Mouse (Mus musculus) liver, embryonic 12.5 days (tissue): ENCODE measurements at regions not wholly inside any gene's neighbourhood (a gene's known extent, or its start where the extent isn't known, plus 50 kb on each side); places are given as distances from the start of the nearest gene placed in this dataset.

ENCODE experiments used
- ATAC-seq: fragments of 200-750 bp; cut with Nextera tagmentation; 2 replicates; pipeline ENCODE4 v1.8.0; 2017; ENCODE audit warnings: moderate number of reproducible peaks, mild to moderate bottlenecking, moderate library complexity
- H3K27ac ChIP-seq: fragments of 300-500 bp; sonication (generic); 2 replicates; pipeline ENCODE4 v1.5.1; 2016; ENCODE audit warnings: mild to moderate bottlenecking
- H3K27me3 ChIP-seq: fragments of 300-500 bp; sonication (generic); replicated peaks from 2 replicates; pipeline ENCODE4 v1.6.1; 2016; ENCODE audit warnings: mild to moderate bottlenecking, moderate library complexity
- H3K36me3 ChIP-seq: fragments of 300-500 bp; sonication (generic); 2 replicates; pipeline ENCODE4 v1.6.1; 2016; ENCODE audit warnings: mild to moderate bottlenecking, moderate library complexity
- H3K4me1 ChIP-seq: fragments of 300-500 bp; sonication (generic); 2 replicates; pipeline ENCODE4 v1.6.1; 2016
- H3K4me2 ChIP-seq: fragments of 300-500 bp; sonication (generic); 2 replicates; pipeline ENCODE4 v1.6.1; 2016; ENCODE audit warnings: mild to moderate bottlenecking, moderate library complexity
- H3K4me3 ChIP-seq: fragments of 300-500 bp; sonication (generic); 2 replicates; pipeline ENCODE4 v1.5.1; 2016; ENCODE audit warnings: mild to moderate bottlenecking, moderate library complexity
- H3K9ac ChIP-seq: fragments of 300-500 bp; sonication (generic); 2 replicates; pipeline ENCODE4 v1.6.1; 2016; ENCODE audit warnings: mild to moderate bottlenecking, moderate library complexity
- H3K9me3 ChIP-seq: fragments of 300-500 bp; sonication (generic); replicated peaks from 2 replicates; pipeline ENCODE4 v1.6.1; 2016; ENCODE audit warnings: mild to moderate bottlenecking, moderate library complexity
- WGBS: fragments of 180-500 bp; shearing (Covaris S2); methylation state at CpG from one replicate; pipeline ENCODE4 v1.1.7; 2016; ENCODE audit not compliant: insufficient replicate concordance; 5-methylcytosine and 5-hydroxymethylcytosine counted together

DNA sequence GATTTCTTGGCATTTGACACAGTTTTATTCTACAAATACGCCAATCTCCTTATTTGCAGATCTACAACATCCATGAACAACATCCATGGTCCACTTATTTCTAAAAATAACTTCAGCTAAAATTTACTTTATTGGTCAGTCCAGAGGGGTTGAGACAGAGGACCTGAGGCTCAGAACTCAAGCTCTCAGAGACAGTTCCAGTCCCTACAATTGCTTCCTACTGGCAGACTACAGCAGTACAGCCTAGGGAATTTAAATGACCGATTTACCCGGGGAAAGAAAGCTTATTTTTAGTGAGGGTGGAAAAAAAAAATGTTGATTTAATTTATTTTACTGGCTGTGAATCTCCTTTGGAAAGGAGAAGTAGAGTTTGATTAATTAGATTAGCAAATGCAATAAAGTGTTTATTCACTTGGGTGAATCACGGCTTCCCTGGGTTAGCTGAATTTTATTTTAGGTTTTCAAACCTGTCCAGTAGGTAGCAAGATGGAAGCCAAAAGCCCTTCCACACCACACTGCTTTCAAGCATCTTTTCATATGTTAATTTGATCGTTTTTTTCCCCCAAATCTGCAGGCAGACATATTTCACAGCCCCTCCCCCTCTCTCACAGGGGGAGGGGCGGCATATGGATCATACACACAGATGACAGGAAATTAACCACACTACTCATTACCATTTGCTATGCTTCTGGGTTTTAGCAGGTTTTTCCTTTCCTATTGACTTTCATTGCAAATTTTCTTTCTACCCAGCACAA lies 143.0 kb downstream of the Sox4 start:
- no peak for ATAC-seq
- H3K9ac ChIP-seq: no peak overlapping the region
- H3K27me3 ChIP-seq: no peaks in the 10 kb centered on the region
- WGBS: 57% methylated on average over 6 of the region's 6 CpGs
- no peak overlapping the region for H3K4me2 ChIP-seq
- no peak overlapping the region for H3K27ac ChIP-seq
- H3K36me3 ChIP-seq: no peaks in the 10 kb centered on the region
- no peaks in the 10 kb centered on the region for H3K9me3 ChIP-seq
- peaks cover 7% of the 10 kb centered on the region for H3K4me1 ChIP-seq
- no peak overlapping the region for H3K4me3 ChIP-seq

DNA sequence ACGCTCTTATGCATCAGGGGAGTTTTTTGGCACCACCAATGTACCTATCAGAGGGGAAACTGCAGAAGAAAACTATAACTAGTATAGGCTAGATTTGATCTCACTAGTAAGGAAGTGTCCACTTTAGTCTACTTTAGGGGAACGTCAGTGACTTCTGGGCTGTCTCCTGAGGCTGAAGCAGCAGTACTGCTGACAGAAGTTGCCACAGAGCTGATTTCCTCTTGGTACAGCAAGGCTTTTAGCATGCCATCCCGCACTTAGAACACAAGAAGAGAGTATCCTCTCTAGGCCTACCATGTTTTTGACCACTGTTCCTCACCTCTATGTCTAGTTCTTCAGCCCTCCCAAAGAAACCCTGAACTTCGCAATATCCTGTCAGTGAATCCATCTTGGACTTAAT lies 148.2 kb downstream of the Sox4 start:
- no peak for ATAC-seq
- no peaks in the 10 kb centered on the region for H3K4me1 ChIP-seq
- H3K27me3 ChIP-seq: no peaks in the 10 kb centered on the region
- no peaks in the 10 kb centered on the region for H3K36me3 ChIP-seq
- no peak overlapping the region for H3K4me2 ChIP-seq
- no peaks in the 10 kb centered on the region for H3K9me3 ChIP-seq
- H3K4me3 ChIP-seq: no peak overlapping the region
- no peak overlapping the region for H3K9ac ChIP-seq
- WGBS: 38% methylated on average over 4 of the region's 4 CpGs
- no peak overlapping the region for H3K27ac ChIP-seq

DNA sequence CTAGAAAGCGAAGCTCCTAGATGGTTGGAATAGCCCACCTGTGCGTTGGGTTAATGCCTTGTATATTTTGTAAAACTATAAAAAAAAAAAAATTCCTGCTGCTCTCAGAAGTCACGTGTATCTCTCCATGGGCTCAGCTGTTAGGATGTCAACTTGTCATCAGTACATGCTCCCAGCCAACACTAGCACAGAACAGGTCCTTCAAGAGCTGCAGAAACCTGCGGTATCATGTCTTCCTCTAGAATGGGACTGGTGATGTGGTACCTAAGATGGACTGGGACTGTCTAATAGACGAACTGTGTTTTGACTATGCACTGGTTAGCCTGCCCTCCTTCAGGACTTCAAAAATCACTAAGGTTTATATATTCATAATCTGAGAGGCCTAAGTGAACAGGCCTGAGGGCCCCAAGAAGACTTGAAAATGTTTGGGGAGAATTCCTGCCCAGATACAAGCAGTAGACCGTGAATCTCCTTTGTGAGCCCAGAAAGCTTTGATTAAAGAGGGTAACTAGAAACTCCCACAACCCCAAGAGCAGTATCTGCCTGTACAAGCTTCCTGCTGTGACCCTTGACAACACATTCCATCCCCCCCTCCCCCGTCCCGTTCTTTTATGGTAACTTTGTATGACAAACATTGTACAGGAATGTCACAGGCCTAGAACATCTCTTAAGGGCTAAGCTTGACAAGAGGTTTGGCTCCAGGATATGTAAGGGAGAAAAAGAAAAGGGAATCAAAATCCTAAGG lies 152.1 kb downstream of the Sox4 start:
- H3K4me3 ChIP-seq: no peak overlapping the region
- no peak overlapping the region for H3K9ac ChIP-seq
- no peaks in the 10 kb centered on the region for H3K9me3 ChIP-seq
- WGBS: 58% methylated on average over 8 of the region's 8 CpGs
- no peak overlapping the region for H3K27ac ChIP-seq
- no peak overlapping the region for H3K4me2 ChIP-seq
- no peaks in the 10 kb centered on the region for H3K27me3 ChIP-seq
- ATAC-seq: no peak
- H3K36me3 ChIP-seq: no peaks in the 10 kb centered on the region
- no peaks in the 10 kb centered on the region for H3K4me1 ChIP-seq

DNA sequence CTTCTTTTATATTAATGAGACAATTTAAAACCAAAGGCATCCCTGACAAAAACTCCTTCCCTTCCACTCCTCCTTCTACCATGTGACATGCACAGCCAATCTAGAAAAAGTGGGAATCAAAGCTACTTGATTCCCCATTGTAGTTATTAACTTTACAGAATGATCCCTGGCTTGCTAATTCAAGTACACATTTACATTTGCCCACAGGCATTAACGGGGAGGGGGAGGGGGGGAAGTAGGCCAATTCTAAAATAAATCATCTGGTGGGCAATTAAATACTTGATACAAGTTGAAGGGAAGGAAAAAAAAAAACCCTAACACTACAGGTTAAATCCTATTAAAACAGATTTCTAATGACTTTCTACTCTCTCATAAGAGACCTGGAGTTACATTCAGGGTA lies 152.8 kb downstream of the Sox4 start:
- Histone ChIP-seq H3K9me3 (no peaks in the 10 kb centered on the region), H3K36me3 (no peaks in the 10 kb centered on the region), H3K4me2 (no peak overlapping the region), H3K4me3 (no peak overlapping the region), H3K4me1 (no peaks in the 10 kb centered on the region), H3K9ac (no peak overlapping the region), H3K27ac (no peak overlapping the region), H3K27me3 (no peaks in the 10 kb centered on the region)
- WGBS: 65% methylated on average over 1 of the region's 1 CpGs
- ATAC-seq: no peak

DNA sequence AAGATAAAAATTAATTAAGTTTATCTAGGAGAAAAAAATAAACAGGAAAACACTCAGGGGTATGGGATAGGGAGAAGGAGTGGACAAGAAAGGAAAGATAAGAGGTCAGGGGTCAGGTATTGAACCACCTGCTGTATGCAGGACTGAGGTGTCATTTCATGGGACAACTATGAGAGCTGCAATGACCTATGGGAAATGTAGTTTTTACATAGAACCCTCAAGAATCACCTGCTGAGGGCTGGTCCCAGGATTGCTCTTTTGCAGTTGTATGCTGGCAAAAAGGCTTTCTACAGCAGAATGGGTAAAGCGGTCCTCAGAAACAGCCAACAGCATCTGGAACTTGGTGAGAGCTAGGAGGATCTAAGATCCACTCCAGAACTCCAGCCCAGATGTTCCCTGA lies 154.0 kb downstream of the Sox4 start:
- Histone ChIP-seq H3K4me2 (no peak overlapping the region), H3K4me3 (no peak overlapping the region), H3K9ac (no peak overlapping the region), H3K27ac (no peak overlapping the region), H3K27me3 (no peaks in the 10 kb centered on the region), H3K9me3 (no peaks in the 10 kb centered on the region), H3K4me1 (no peaks in the 10 kb centered on the region), H3K36me3 (no peaks in the 10 kb centered on the region)
- 87% methylated on average over 1 of the region's 1 CpGs for WGBS
- no peak for ATAC-seq

DNA sequence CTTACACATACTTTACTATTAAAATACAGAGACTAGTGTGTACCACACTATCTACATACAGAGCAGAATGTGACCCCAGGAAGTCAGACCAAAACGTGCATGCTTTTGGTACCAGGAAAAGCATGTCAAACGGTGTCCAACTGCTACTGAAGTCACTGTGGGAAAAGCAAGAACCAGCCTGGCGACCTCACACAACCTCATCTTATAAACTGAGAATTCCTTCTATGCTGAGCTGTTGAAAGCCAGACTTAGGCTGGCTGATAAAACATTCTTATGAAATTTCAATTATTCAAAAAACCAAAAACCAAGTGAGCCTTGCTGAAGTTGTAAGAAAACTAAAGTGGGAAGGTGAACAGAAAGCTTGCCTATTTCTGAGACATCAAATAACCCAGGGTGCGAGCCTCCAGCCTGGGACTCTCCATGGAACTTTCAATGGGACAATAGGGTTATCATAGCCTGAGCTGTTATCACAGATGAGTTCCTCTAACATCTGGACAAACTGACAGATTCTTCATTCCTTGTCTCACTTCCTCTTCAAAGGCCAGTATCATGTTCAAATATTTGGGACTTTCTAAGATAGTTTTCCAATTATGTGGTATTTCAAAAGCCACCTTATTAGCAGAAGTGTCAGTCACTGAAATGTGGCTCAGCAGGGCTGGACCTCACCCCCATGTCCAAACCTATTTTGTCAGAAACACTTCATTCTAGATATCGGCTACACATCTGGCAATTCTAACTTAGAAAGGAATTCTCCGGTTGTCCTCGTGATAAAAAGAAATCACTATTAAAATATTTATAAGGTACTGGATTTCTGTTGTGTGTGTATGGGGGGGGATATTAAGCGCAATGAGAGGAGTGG lies 155.7 kb downstream of the Sox4 start:
- no peaks in the 10 kb centered on the region for H3K27me3 ChIP-seq
- H3K4me1 ChIP-seq: no peaks in the 10 kb centered on the region
- no peak overlapping the region for H3K9ac ChIP-seq
- H3K9me3 ChIP-seq: no peaks in the 10 kb centered on the region
- H3K4me2 ChIP-seq: no peak overlapping the region
- H3K36me3 ChIP-seq: no peaks in the 10 kb centered on the region
- no peak overlapping the region for H3K27ac ChIP-seq
- WGBS: 48% methylated on average over 8 of the region's 8 CpGs
- ATAC-seq: no peak
- no peak overlapping the region for H3K4me3 ChIP-seq

DNA sequence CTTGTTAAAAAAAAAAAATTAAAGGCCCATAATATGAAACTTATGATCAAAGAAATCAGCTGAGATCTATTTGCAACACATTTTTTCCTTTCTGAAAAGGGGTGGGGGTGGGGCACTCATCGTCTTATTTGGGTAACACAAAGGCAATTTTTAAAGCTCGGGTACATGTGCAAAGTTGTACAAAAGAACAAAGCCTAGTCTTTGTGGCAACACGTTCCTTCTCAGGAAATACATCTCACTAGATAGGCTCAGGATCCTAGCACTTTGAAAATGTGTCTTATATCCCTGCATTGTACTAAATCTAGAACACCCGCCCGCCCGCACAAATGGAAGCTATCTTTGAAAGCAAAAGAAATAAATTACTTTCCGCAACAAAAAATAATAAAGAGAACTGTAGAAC lies 158.2 kb downstream of the Sox4 start:
- 61% methylated on average over 7 of the region's 7 CpGs for WGBS

DNA sequence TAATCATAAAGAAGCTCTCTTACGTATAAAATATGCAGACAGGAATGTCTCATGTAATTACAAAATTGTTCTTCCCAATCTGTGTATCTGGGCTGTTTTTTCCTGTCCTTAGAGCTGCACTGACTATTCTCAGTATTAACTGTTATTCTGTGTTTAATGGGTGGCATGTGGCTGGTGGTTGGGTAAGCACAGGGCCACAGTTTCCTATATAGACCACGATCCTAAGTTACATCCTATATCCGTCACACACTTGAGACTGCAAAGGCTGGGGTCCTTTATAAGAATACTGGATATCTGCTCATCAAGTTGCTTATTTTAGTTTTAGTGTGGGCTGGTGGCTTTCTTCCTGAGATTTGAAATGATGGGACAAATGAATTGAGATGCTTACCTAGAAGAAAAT lies 159.0 kb downstream of the Sox4 start:
- 52% methylated on average over 3 of the region's 3 CpGs for WGBS
- Histone ChIP-seq H3K9me3 (no peaks in the 10 kb centered on the region), H3K9ac (no peak overlapping the region), H3K27me3 (no peaks in the 10 kb centered on the region), H3K36me3 (no peaks in the 10 kb centered on the region), H3K4me2 (no peak overlapping the region), H3K27ac (no peak overlapping the region), H3K4me1 (no peaks in the 10 kb centered on the region), H3K4me3 (no peak overlapping the region)
- ATAC-seq: no peak

More for the DNA sequence above, 158.2 kb downstream of the Sox4 start:
- no peak for ATAC-seq
- no peaks in the 10 kb centered on the region for H3K4me1 ChIP-seq
- H3K9ac ChIP-seq: no peak overlapping the region
- no peak overlapping the region for H3K4me2 ChIP-seq
- H3K27me3 ChIP-seq: no peaks in the 10 kb centered on the region
- H3K36me3 ChIP-seq: no peaks in the 10 kb centered on the region
- no peaks in the 10 kb centered on the region for H3K9me3 ChIP-seq
- no peak overlapping the region for H3K4me3 ChIP-seq
- H3K27ac ChIP-seq: no peak overlapping the region

DNA sequence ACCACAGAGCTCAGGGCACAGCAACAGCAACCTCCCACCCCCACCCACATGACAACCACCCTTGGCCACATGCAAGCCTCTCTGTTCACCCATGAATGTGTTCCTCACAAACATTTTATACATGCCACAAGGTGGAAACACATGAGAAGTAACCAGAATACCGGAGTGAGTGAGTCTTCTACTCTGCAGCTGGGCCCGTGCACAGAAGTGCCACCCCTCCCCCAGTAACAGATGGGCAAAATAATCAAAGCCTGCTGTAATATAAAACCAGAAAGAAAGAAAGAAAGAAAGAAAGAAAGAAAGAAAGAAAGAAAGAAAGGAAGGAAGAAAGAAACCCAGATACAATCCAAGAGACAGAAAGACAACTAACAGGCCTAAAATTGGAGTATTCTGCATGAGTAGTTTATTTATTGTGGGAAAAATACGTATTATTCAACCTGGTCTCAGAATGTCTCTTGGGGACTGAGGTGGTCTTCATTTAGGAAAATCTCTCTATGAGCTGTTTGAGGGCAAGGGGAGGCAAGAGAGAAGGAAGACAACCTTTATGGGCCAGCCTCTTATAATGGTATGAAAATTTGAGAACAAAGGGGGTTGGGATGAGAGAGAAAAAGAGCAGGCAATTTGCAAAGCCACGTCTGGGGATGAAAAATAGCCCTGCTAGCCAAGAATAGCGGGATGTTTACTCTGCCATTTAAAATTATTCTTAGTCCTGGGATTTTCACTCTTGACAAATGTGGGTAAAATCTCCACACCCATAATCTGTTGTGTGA lies 160.2 kb downstream of the Sox4 start:
- H3K27ac ChIP-seq: no peak overlapping the region
- no peak overlapping the region for H3K9ac ChIP-seq
- ATAC-seq: no peak
- no peaks in the 10 kb centered on the region for H3K36me3 ChIP-seq
- no peak overlapping the region for H3K4me2 ChIP-seq
- no peaks in the 10 kb centered on the region for H3K4me1 ChIP-seq
- H3K4me3 ChIP-seq: no peak overlapping the region
- 62% methylated on average over 5 of the region's 5 CpGs for WGBS
- H3K27me3 ChIP-seq: no peaks in the 10 kb centered on the region
- H3K9me3 ChIP-seq: no peaks in the 10 kb centered on the region

DNA sequence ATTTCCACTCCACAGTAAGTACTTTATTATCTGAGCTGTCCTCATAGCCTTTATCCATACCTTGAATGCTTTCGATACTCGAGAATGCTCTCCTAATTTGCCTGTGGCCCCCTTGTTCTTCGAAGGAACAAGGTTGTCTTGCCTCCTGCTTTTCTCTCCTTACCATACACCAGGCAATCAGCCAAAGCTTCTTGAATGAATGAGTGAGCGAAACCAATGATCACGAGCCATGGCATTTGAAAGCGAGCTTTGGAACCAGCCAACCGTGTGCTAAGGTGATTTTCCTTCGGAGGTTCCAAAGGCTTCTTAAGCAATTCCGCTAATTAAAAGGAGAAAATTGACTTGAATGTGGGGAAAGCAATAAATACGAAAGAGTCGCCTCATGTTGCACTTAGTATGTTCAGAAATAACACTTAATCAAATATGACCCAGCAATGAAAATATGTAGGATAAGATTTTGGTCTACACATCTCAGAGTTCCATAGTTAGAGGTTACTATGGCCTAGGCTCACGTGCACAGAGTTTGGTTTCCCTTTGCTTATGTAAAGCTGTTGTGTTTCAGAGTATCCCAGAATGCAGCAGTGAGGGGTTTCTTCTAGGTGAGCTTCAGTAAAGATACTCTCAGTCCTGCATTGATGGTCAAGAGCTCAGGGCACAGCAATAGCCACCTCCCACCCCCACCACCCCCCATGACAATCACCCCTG lies 160.9 kb downstream of the Sox4 start:
- Histone ChIP-seq H3K4me2 (no peak overlapping the region), H3K9ac (no peak overlapping the region), H3K4me3 (no peak overlapping the region)

DNA sequence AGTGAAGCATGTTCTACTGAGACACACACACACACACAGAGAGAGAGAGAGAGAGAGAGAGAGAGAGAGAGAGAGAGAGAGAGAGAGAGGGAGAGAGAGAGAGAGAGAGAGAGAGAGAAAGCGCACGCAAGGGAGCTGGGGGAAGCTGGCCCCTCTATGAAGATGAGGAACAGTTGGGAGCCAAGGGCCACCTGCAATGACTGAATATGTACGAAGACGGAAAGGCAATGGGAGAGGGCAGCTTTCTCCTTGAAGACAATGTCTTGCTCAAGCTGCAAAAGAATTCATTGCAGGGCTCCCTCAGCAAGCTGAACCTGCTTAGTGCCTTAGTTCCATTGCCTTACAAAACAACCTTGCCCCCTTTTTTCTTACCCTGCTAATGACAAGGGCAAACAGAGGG lies 163.1 kb downstream of the Sox4 start:
- no peak for ATAC-seq
- WGBS: 64% methylated on average over 4 of the region's 4 CpGs
- Histone ChIP-seq H3K27me3 (no peaks in the 10 kb centered on the region), H3K9ac (no peak overlapping the region), H3K4me1 (no peaks in the 10 kb centered on the region), H3K9me3 (no peaks in the 10 kb centered on the region), H3K4me2 (no peak overlapping the region), H3K36me3 (no peaks in the 10 kb centered on the region), H3K27ac (no peak overlapping the region), H3K4me3 (no peak overlapping the region)

More for the DNA sequence above, 160.9 kb downstream of the Sox4 start:
- ATAC-seq: no peak
- no peaks in the 10 kb centered on the region for H3K9me3 ChIP-seq
- H3K36me3 ChIP-seq: no peaks in the 10 kb centered on the region
- no peak overlapping the region for H3K27ac ChIP-seq
- H3K27me3 ChIP-seq: no peaks in the 10 kb centered on the region
- WGBS: 79% methylated on average over 12 of the region's 12 CpGs
- H3K4me1 ChIP-seq: no peaks in the 10 kb centered on the region
